Mouse (Mus musculus) embryonic facial prominence, embryonic 15.5 days (tissue): ENCODE measurements around the gene 8030474K03Rik. TPM values are rescaled to one million over a fixed set of nuclear protein-coding genes. Genes with fewer than 3 reads are reported as not detected.

ENCODE experiments used
- ATAC-seq: fragments of 200-750 bp; cut with Nextera tagmentation; 2 replicates; pipeline ENCODE4 v1.8.0; 2017; ENCODE audit warnings: low read depth, moderate TSS enrichment; ENCODE audit not compliant: insufficient number of reproducible peaks, low FRiP score, low TSS enrichment
- H3K27ac ChIP-seq: fragments of 300-500 bp; sonication (generic); replicated peaks from 2 replicates; pipeline ENCODE4 v1.5.1; 2015; ENCODE audit warnings: mild to moderate bottlenecking, inconsistent platforms
- H3K27me3 ChIP-seq: fragments of 300-500 bp; sonication (generic); 2 replicates; pipeline ENCODE4 v1.6.1; 2015; ENCODE audit warnings: inconsistent platforms
- H3K36me3 ChIP-seq: fragments of 300-500 bp; sonication (generic); 2 replicates; pipeline ENCODE4 v1.6.1; 2015; ENCODE audit warnings: mild to moderate bottlenecking, inconsistent platforms
- H3K4me1 ChIP-seq: fragments of 300-500 bp; sonication (generic); 2 replicates; pipeline ENCODE4 v1.6.1; 2015; ENCODE audit warnings: inconsistent platforms
- H3K4me2 ChIP-seq: fragments of 300-500 bp; sonication (generic); replicated peaks from 2 replicates; pipeline ENCODE4 v1.6.1; 2015; ENCODE audit warnings: mild to moderate bottlenecking, inconsistent platforms
- H3K4me3 ChIP-seq: fragments of 300-500 bp; sonication (generic); replicated peaks from 2 replicates; pipeline ENCODE4 v1.5.1; 2015; ENCODE audit warnings: mild to moderate bottlenecking, inconsistent platforms
- H3K9ac ChIP-seq: fragments of 300-500 bp; sonication (generic); 2 replicates; pipeline ENCODE4 v1.6.1; 2015; ENCODE audit warnings: inconsistent platforms
- H3K9me3 ChIP-seq: fragments of 300-500 bp; sonication (generic); replicated peaks from 2 replicates; pipeline ENCODE4 v1.6.1; 2016; ENCODE audit warnings: inconsistent platforms
- WGBS: fragments of 180-500 bp; shearing (Covaris S2); methylation state at CpG from one replicate; pipeline ENCODE4 v1.1.7; 2015; 5-methylcytosine and 5-hydroxymethylcytosine counted together
- polyA plus RNA-seq: library from polyadenylated mRNA; unstranded; fragments of >200 nt; fragmentation: Nextera tagmentation; extraction: Ambion mirVana; gene quantifications from 2 replicates; pipeline ENCODE4 v1.2.1, GENCODE M21; 2015

The 8030474K03Rik gene
- 0.08 TPM in 1 of 2 replicates, not detected in the other for polyA plus RNA-seq

DNA sequence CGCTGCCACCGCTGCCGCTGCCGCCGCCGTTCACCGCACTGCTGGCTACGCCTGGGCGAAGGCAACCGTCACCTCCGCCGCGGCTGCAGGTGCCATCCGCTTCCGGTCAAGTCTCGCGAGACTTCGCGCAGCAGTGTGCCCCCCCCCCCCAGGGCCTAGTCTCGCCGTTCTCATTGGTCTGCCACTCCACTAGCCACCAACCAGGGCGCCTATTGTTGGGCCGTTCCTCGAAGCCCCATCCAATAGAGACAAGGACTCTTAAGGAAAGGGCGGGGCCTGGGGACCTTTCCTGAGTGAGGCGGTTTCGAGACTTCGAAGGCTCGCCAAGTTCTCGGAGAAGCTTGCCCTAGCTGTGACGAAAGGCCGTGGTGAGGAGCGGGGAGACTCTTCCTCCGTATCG is at the start of gene 8030474K03Rik, which contains the start of gene Gm4779:
Gene 8030474K03Rik (plus strand): TSS at position 315 of the 400 bp plus-strand sequence.
Gene Gm4779 (minus strand): TSS at position 82 of the 400 bp plus-strand sequence.
- Histone ChIP-seq H3K36me3 (no peaks in the 10 kb centered on the region), H3K9me3 (no peaks in the 10 kb centered on the region), H3K9ac (no peak within 1 kb of the TSS), H3K4me1 (no peaks in the 10 kb centered on the region), H3K4me2 (no peak within 1 kb of the TSS), H3K27me3 (no peaks in the 10 kb centered on the region), H3K4me3 (no peak within 1 kb of the TSS), H3K27ac (no peak within 1 kb of the TSS)
- 94% methylated on average over 35 of the region's 35 CpGs for WGBS
- no peak for ATAC-seq

DNA sequence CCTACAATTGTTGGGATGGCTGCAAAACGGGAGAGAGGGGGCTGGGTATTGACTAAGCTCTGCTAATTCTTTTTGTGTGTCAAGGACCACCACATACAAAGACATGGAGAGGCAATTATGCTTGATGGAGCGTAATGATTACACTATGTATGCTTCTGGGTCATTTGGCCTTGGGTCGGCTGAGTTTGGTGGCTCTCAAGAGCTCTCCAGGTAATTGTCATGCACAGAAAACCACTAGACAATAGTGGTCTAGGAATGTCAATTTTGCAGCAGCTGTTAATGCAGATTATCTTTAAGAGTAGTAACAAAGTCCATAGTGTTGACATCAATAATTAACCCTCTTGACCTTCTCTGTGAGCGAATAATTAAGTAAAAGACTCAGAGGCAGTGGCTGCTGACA is 44.3 kb upstream of the 8030474K03Rik start:
- Histone ChIP-seq H3K4me3 (no peak overlapping the region), H3K9me3 (no peaks in the 10 kb centered on the region), H3K27me3 (peaks cover 4% of the 10 kb centered on the region), H3K36me3 (no peaks in the 10 kb centered on the region), H3K4me1 (no peaks in the 10 kb centered on the region), H3K27ac (no peak overlapping the region), H3K4me2 (no peak overlapping the region), H3K9ac (no peak overlapping the region)
- WGBS, result 64% methylated on average over 4 of the region's 4 CpGs
- no peak for ATAC-seq

DNA sequence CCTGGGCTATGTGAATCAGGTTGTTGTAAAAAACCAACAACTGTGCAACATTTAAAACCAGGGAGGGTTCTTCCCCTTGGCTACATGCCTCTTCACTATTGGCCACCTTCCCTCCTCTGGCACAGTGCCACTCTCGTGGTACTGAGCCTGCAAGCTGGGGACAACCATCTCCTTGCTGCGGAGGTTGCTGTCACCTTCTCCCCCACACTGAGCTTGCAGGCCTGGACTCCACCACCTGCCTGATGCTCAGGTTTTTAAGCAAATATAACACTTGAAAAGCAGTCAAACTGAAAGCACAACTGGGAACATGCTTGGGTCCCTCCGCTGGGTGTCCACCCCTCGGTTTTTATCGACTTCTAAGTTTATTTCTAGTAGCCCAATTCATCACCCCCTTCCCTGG is 40.0 kb upstream of the 8030474K03Rik start:
- Histone ChIP-seq H3K36me3 (no peaks in the 10 kb centered on the region), H3K4me3 (no peak overlapping the region), H3K4me1 (no peaks in the 10 kb centered on the region), H3K27me3 (no peaks in the 10 kb centered on the region; the same call in 1 of the 2 replicates), H3K9me3 (no peaks in the 10 kb centered on the region), H3K27ac (no peak overlapping the region), H3K9ac (no peak overlapping the region), H3K4me2 (no peak overlapping the region)
- no peak for ATAC-seq
- 57% methylated on average over 5 of the region's 5 CpGs for WGBS

DNA sequence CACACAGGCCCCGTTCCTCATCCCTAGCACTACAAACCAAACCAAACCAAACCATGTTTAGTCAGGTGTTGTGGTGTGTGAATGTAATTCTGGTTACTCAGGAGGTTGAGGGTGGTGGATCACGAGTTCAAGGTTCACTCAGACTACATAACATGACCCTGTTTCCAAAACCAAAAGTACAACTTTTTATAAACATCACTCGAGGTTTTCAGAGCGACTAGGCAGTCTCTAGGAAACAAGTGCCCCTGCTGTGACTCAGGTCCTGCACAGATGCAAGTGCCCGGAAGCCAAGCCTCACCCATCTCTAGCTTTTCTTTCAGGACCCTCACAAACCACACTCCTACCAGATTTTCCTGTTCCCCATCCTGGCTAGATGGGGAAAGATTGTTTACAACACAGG is 29.8 kb upstream of the 8030474K03Rik start:
- H3K9me3 ChIP-seq, result no peaks in the 10 kb centered on the region
- no peak for ATAC-seq
- H3K4me2 ChIP-seq, result no peak overlapping the region
- H3K4me3 ChIP-seq, result no peak overlapping the region
- H3K27ac ChIP-seq, result no peak overlapping the region
- H3K4me1 ChIP-seq, result no peaks in the 10 kb centered on the region
- 73% methylated on average over 5 of the region's 5 CpGs for WGBS
- peaks cover 10% of the 10 kb centered on the region for H3K27me3 ChIP-seq
- H3K9ac ChIP-seq, result no peak overlapping the region
- H3K36me3 ChIP-seq, result no peaks in the 10 kb centered on the region

DNA sequence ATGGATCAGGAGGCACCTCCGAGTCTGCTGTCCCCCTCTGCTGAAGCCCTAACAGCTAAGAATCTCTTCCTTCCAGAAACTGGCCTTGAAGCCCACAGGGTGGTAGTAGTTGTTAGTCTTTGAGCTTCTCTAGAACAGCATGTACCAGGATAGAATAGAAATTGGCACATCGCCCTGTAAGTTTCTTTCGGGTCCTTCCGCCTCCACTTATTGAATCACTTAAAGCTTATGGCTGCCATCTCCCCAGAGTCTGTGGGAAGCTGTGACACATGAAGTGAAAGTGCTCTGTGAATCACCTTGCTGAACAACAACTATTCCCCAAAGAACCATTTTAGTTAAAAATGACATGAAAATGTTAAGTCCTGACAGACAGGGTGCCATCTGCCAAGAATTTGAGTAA is 29.3 kb upstream of the 8030474K03Rik start:
- 74% methylated on average over 4 of the region's 4 CpGs for WGBS
- no peak overlapping the region for H3K27ac ChIP-seq
- no peak for ATAC-seq

DNA sequence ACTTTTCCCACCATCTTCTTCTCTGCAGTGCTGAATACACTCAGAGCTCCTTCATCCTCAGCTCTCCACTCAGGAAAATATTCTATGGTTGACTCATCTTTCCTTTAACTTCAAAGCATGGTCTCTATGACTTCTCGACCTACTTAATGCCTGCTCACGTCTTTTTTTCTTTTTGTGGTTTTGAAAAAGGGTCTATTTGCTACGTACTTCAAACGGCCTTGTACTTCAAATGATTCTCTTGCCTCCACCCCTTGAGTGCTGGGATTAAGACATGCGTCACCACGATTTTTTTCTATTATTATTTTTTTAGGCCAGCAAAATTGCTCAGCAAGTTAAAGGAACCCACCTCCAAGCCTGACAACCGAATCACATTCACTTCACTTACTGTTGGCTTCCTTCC is 27.2 kb upstream of the 8030474K03Rik start:
- H3K27me3 ChIP-seq, result no peaks in the 10 kb centered on the region; the same call in 1 of the 2 replicates
- H3K9me3 ChIP-seq, result no peaks in the 10 kb centered on the region
- 43% methylated on average over 7 of the region's 7 CpGs for WGBS
- no peak for ATAC-seq
- no peaks in the 10 kb centered on the region for H3K4me1 ChIP-seq
- no peak overlapping the region for H3K9ac ChIP-seq
- H3K27ac ChIP-seq, result no peak overlapping the region
- H3K36me3 ChIP-seq, result no peaks in the 10 kb centered on the region
- no peak overlapping the region for H3K4me2 ChIP-seq
- H3K4me3 ChIP-seq, result no peak overlapping the region

More for the DNA sequence above, 29.3 kb upstream of the 8030474K03Rik start:
- Histone ChIP-seq H3K9me3 (no peaks in the 10 kb centered on the region), H3K9ac (no peak overlapping the region), H3K4me2 (no peak overlapping the region), H3K27me3 (peaks cover 8% of the 10 kb centered on the region), H3K4me3 (no peak overlapping the region), H3K4me1 (no peaks in the 10 kb centered on the region), H3K36me3 (no peaks in the 10 kb centered on the region)

DNA sequence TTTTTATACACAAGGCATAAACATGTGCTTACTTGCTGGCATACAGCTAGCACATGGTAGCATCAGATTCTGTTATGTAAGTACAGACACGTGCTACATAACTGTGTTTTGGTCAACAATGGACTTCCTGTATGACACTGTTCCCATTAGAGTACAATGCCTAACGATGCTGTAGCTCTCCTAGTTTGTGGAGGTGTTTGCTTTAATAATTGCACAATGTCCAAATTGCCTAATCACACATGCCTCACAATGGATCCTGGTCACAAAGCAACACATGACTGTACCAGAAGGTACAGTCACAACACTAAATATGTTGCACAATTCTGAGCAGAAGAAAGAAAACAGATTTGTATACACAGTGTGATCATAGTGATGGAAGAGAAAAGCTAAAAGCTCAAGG is 25.0 kb upstream of the 8030474K03Rik start:
- no peak for ATAC-seq
- 41% methylated on average over 2 of the region's 2 CpGs for WGBS
- H3K9ac ChIP-seq, result no peak overlapping the region
- H3K4me1 ChIP-seq, result no peaks in the 10 kb centered on the region
- no peaks in the 10 kb centered on the region for H3K36me3 ChIP-seq
- no peak overlapping the region for H3K27ac ChIP-seq
- H3K4me2 ChIP-seq, result no peak overlapping the region
- no peak overlapping the region for H3K4me3 ChIP-seq
- H3K9me3 ChIP-seq, result no peaks in the 10 kb centered on the region
- no peaks in the 10 kb centered on the region; the same call in 1 of the 2 replicates for H3K27me3 ChIP-seq

DNA sequence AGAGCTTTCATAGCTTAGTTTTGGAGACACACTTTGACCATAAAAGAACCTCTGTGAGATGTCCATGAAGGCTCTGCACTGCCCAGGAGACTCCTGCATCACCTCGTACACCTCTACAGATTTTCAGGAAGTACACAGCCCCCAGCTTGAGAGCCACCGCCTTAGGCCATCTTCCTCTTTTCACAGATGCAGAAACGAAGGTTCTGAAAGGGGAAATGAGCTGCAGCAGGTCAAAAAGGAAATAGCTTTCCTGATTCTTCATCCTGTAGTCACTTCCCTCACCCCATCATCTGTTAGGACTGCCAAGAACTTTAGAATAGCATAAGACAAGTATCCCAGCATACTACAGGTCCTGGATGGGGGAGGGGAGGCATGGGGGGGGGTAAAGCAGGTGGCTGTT is 24.1 kb upstream of the 8030474K03Rik start:
- no peaks in the 10 kb centered on the region for H3K36me3 ChIP-seq
- no peak for ATAC-seq
- H3K9me3 ChIP-seq, result no peaks in the 10 kb centered on the region
- H3K27ac ChIP-seq, result no peak overlapping the region
- no peak overlapping the region for H3K4me3 ChIP-seq
- no peaks in the 10 kb centered on the region; the same call in 1 of the 2 replicates for H3K27me3 ChIP-seq
- 56% methylated on average over 3 of the region's 3 CpGs for WGBS
- H3K4me2 ChIP-seq, result no peak overlapping the region
- no peaks in the 10 kb centered on the region for H3K4me1 ChIP-seq
- no peak overlapping the region for H3K9ac ChIP-seq

DNA sequence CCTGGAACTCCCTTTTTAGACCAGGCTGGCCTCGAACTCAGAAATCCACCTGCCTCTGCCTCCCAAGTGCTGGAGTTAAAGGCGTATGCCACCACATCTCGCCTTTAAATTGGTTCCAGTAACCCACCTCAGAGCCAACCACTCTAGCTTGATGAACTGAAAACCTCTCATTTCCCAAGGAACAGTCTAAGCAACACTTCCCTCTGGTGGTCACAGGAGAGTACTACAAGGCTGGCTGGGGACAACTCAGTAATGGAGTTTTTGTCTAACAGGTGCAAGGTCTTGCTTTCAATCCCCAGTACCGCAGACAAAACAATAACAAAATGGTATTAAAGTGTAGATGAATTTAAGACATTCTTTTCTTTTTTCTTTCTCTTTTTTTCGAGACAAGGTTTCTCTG is 22.4 kb upstream of the 8030474K03Rik start:
- Histone ChIP-seq H3K4me3 (no peak overlapping the region), H3K4me2 (no peak overlapping the region), H3K36me3 (no peaks in the 10 kb centered on the region), H3K4me1 (no peaks in the 10 kb centered on the region), H3K27me3 (no peaks in the 10 kb centered on the region; the same call in 1 of the 2 replicates), H3K9ac (no peak overlapping the region), H3K9me3 (no peaks in the 10 kb centered on the region), H3K27ac (no peak overlapping the region)
- 40% methylated on average over 5 of the region's 5 CpGs for WGBS
- ATAC-seq, result no peak

DNA sequence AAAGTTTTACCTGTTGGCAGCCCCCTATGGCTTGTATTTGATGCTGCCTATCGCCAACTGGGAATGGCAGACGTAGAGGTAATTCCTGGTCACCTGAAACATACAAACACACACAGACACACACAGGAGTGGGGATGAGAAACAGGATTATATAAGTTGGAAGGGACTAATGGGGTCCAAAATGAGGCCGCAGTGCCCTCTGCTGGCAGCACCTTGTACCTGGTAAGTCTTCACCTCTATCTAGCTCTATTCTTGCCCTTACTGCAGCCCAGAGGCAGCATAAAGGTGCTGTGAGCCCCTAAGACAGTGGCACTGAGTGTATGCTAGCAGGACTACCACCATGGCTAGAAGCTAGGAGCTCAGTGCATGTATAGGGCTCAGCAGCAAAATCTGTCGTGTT is 2.9 kb upstream of the 8030474K03Rik start:
- Histone ChIP-seq H3K9me3 (no peaks in the 10 kb centered on the region), H3K4me2 (no peak overlapping the region), H3K27me3 (no peaks in the 10 kb centered on the region), H3K9ac (no peak overlapping the region), H3K4me1 (no peaks in the 10 kb centered on the region), H3K27ac (no peak overlapping the region), H3K4me3 (no peak overlapping the region), H3K36me3 (no peaks in the 10 kb centered on the region)
- ATAC-seq, result no peak
- 39% methylated on average over 4 of the region's 4 CpGs for WGBS

DNA sequence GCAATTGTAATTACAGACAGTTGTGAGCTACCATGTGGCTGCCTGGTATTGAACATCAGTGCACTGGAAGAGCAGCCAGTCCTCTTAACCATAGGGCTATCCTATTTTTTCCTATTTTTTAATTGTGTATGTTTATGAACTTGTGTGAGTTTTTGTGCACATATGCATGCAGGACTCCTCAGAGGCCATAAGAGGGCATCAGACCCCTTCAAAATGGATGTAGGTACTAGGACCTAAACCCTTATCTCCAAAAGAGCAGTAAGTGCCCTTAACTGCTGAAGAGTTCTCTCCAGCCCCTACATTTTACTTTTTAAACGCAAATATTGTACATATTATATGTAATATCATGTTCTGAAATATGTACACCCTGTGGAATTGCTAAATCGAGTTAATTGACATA is 11.1 kb downstream of the 8030474K03Rik start:
- H3K4me2 ChIP-seq, result no peak overlapping the region
- H3K4me1 ChIP-seq, result no peaks in the 10 kb centered on the region
- WGBS, result 36% methylated on average over 2 of the region's 2 CpGs
- no peaks in the 10 kb centered on the region for H3K36me3 ChIP-seq
- no peaks in the 10 kb centered on the region for H3K9me3 ChIP-seq
- H3K27me3 ChIP-seq, result peaks cover 5% of the 10 kb centered on the region; the same call in 1 of the 2 replicates
- H3K9ac ChIP-seq, result no peak overlapping the region
- H3K27ac ChIP-seq, result no peak overlapping the region
- no peak overlapping the region for H3K4me3 ChIP-seq
- no peak for ATAC-seq

DNA sequence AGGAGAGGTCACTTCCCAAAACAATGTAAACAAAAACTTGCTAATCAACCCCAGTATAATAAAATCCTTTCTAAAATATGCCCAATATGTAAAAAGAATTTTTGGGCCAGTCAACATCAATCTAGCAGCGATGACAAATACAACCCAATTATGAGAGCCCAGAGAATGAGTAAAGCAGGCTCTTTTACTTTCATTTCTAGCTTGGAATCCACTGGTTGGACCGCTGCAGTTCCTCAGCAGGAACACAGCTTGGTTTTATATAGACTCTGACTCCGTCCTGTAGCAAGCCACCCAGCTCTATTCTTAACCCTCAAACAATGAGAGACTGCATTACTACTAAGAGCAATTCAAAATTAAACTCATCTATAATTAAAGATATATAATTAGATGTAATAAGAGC is 17.3 kb downstream of the 8030474K03Rik start:
- H3K4me3 ChIP-seq, result no peak overlapping the region
- H3K9ac ChIP-seq, result no peak overlapping the region
- no peak for ATAC-seq
- H3K27me3 ChIP-seq, result peaks cover 4% of the 10 kb centered on the region; the same call in 1 of the 2 replicates
- H3K9me3 ChIP-seq, result no peaks in the 10 kb centered on the region
- H3K4me1 ChIP-seq, result no peaks in the 10 kb centered on the region
- H3K4me2 ChIP-seq, result no peak overlapping the region
- WGBS, result 66% methylated on average over 3 of the region's 3 CpGs
- no peaks in the 10 kb centered on the region for H3K36me3 ChIP-seq
- no peak overlapping the region for H3K27ac ChIP-seq
